Mouse (Mus musculus) liver, embryonic 14.5 days (tissue): ENCODE measurements around the gene Kif18a.

Experiments used
- CTCF ChIP-seq: IDR thresholded peaks from 2 replicates; pipeline ENCODE4 v1.5.1; 2016; ENCODE audit warnings: antibody characterized with exemption, low read depth, control low read depth
- EP300 ChIP-seq: IDR thresholded peaks from 2 replicates; pipeline ENCODE4 v1.6.1; 2016; ENCODE audit warnings: antibody characterized with exemption, low read depth

GRCm38 (mm10) chr2:109289327-109289726 lies 8.8 kb downstream of the Kif18a start:
- TF ChIP-seq EP300 (no peak), CTCF (no peak)
